ENCODE assay signal across 35 mouse cellular contexts in genomic region chr3:96769971-96770370, GRCm38 (mm10). TPM values are rescaled to one million over a fixed set of nuclear protein-coding genes. Genes with fewer than 3 reads are reported as not detected.
DNase-seq lines count a peak whose midpoint lies in the region.
"Had no signal": no experiment of that assay in that cellular context is flagged by ENCODE, and none has a peak within 500 bp of the region (broad histone marks: within the 10 kb centered on the region; RNA-seq: fewer than 3 reads in every experiment).

No protein-coding gene starts in this region.

- peak overlapping the region; percentile 13; the same call in 1 of the 2 replicates for H3K27ac ChIP-seq in macrophage
- H3K27ac ChIP-seq: heart, embryonic 10.5 days; heart, embryonic 15.5 days; hindbrain, embryonic 14.5 days; limb, embryonic 13.5 days; liver, embryonic 12.5 days; midbrain, embryonic 10.5 days; midbrain, embryonic 15.5 days had no signal

- 65% methylated on average over 4 of the region's 5 CpGs for WGBS in macrophage (ENCODE audit: missing documents)

- H3K79me2 ChIP-seq in macrophage (ENCODE audit: inconsistent target): peaks cover 94% of the 10 kb centered on the region

- H3K4me3 ChIP-seq in macrophage (ENCODE audit: inconsistent target): no peak overlapping the region
- H3K4me3 ChIP-seq: heart, embryonic 10.5 days; heart, embryonic 15.5 days; limb, embryonic 13.5 days; liver, embryonic 12.5 days; midbrain, embryonic 10.5 days; midbrain, embryonic 15.5 days had no signal

- H3K27me3 ChIP-seq in splenic B cell, adult 2 months (ENCODE audit: control insufficient read depth, insufficient read depth, low read length, poor library complexity, severe bottlenecking): no peaks in the 10 kb centered on the region
- H3K27me3 ChIP-seq: heart, embryonic 15.5 days; limb, embryonic 13.5 days; liver, embryonic 12.5 days; midbrain, embryonic 15.5 days had no signal

- DNase-seq in A20 (ENCODE audit: low read depth, low spot score) (peak; percentile 49), MEL-GATA-1-ER (ENCODE audit: extremely low read depth, low read depth) (peak; percentile 66)
- peak; percentile 15 for DNase-seq in splenic B cell, adult 2 months (ENCODE audit: low read depth, low spot score)
- DNase-seq in kidney, postnatal 25 days: no peak
- DNase-seq in gastrocnemius, postnatal 25 days: no peak
- DNase-seq in adrenal gland, postnatal 4 days (ENCODE audit: low spot score in 2 of 2): no peak
- DNase-seq: adrenal gland, postnatal 36 days; cerebellum, adult 8-10 months; cerebellum, postnatal 25 days; heart, postnatal 36 days; kidney, adult 11 months; kidney, postnatal 4 days; liver, postnatal 0 days; lung, postnatal 36 days; right cerebral cortex, postnatal 4 days; thymus, adult 2 months; thymus, postnatal 36 days had no signal

- peaks cover 6% of the 10 kb centered on the region; the same call in 1 of the 2 replicates for H3K36me3 ChIP-seq in macrophage (ENCODE audit: inconsistent target)
- peaks cover 2% of the 10 kb centered on the region; the same call in 1 of the 2 replicates for H3K36me3 ChIP-seq in splenic B cell, adult 2 months (ENCODE audit: control insufficient read depth, insufficient read depth, low read length, poor library complexity, severe bottlenecking)
- H3K36me3 ChIP-seq: midbrain, embryonic 10.5 days; midbrain, embryonic 15.5 days had no signal

RNA-seq across cellular contexts. Expression of gene Rnf115, which starts 42.5 kb away (rescaled TPM):
- 10 to 100 TPM; 20.1 to 86.9 (median 44.5) TPM for total RNA-seq in macrophage (2018; cell fraction: chromatin; rRNA removed)
- 100 to 1,000 TPM in 11 of 26 experiments, 10 to 100 TPM in 15; 73.2 to 117 (median 92.3) TPM for total RNA-seq in macrophage (2018; cell fraction: cytosol; rRNA removed)
- total RNA-seq in macrophage (2018; cell fraction: nucleus; rRNA removed): 100 to 1,000 TPM in 1 of 26 experiments, 10 to 100 TPM in 25; 41.2 to 111 (median 55.1) TPM
- polyA plus RNA-seq in macrophage (2018): 72.8 to 94.2 TPM (median 85.6 TPM) in 3 replicates
- total RNA-seq in gastrocnemius, postnatal 25 days (2021): 100 to 1,000 TPM in 1 of 2 experiments, 10 to 100 TPM in 1; 87.8 to 109 TPM
- 10 to 100 TPM; 37.0 to 39.7 TPM for total RNA-seq in adrenal gland, postnatal 4 days (2021)

RNA-seq across cellular contexts. Expression of gene Polr3c, which starts 42.5 kb away (rescaled TPM):
- 100 to 1,000 TPM in 3 of 26 experiments, 10 to 100 TPM in 23; 37.0 to 166 (median 81.2) TPM for total RNA-seq in macrophage (2018; cell fraction: chromatin; rRNA removed)
- 10 to 100 TPM; 22.4 to 52.3 (median 39.1) TPM for total RNA-seq in macrophage (2018; cell fraction: cytosol; rRNA removed)
- total RNA-seq in macrophage (2018; cell fraction: nucleus; rRNA removed): 100 to 1,000 TPM in 1 of 26 experiments, 10 to 100 TPM in 25; 34.1 to 161 (median 53.5) TPM
- polyA plus RNA-seq in macrophage (2018): 25.2 to 36.6 TPM (median 28.8 TPM) in 3 replicates
- 10 to 100 TPM; 18.0 to 20.6 TPM for total RNA-seq in gastrocnemius, postnatal 25 days (2021)
- total RNA-seq in adrenal gland, postnatal 4 days (2021): 10 to 100 TPM; 39.5 to 43.4 TPM

RNA-seq across cellular contexts. Expression of gene Pdzk1, which starts 59.1 kb away (rescaled TPM):
- total RNA-seq in macrophage (2018; cell fraction: chromatin; rRNA removed): 1 to 10 TPM in 12 of 26 experiments, under 1 TPM in 7, not detected in 7; 0.30 to 5.7 (median 1.4) TPM
- under 1 TPM in 8 of 26 experiments, not detected in 18; 0.03 to 0.50 (median 0.11) TPM for total RNA-seq in macrophage (2018; cell fraction: cytosol; rRNA removed)
- 1 to 10 TPM in 4 of 26 experiments, under 1 TPM in 11, not detected in 11; 0.24 to 6.2 (median 0.78) TPM for total RNA-seq in macrophage (2018; cell fraction: nucleus; rRNA removed)
- polyA plus RNA-seq in macrophage (2018): not detected in 3 replicates
- total RNA-seq in gastrocnemius, postnatal 25 days (2021): not detected
- 10 to 100 TPM in 1 of 2 experiments, 1 to 10 TPM in 1; 7.2 to 40.4 TPM for total RNA-seq in adrenal gland, postnatal 4 days (2021)
- total RNA-seq: adrenal gland, postnatal 36 days; heart, postnatal 36 days had no signal
- polyA plus RNA-seq: C2C12; embryonic facial prominence, embryonic 11.5 days; forebrain, embryonic 14.5 days; heart, embryonic 15.5 days; limb, embryonic 13.5 days; lung, embryonic 16.5 days; neural tube, embryonic 11.5 days had no signal

RNA-seq across cellular contexts. Expression of gene Cd160, which starts 59.2 kb away (rescaled TPM):
- not detected for total RNA-seq in macrophage (2018; cell fraction: chromatin; rRNA removed)
- total RNA-seq in macrophage (2018; cell fraction: cytosol; rRNA removed): not detected
- not detected for total RNA-seq in macrophage (2018; cell fraction: nucleus; rRNA removed)
- 0.14 TPM in 1 of 3 replicates, not detected in the others for polyA plus RNA-seq in macrophage (2018)
- total RNA-seq in gastrocnemius, postnatal 25 days (2021): not detected
- total RNA-seq in adrenal gland, postnatal 4 days (2021): under 1 TPM in 1 of 2 experiments, not detected in 1; 0.48 TPM
- total RNA-seq: gastrocnemius, adult 18-20 months; heart, postnatal 36 days; layer of hippocampus, adult 8-10 months; layer of hippocampus, postnatal 25 days; left cerebral cortex, adult 8-10 months; left cerebral cortex, postnatal 36 days had no signal
- polyA plus RNA-seq: embryonic facial prominence, embryonic 11.5 days had no signal

Comparison
In these comparisons a context has a peak if more than half of its experiments do, and no peak if none do; other contexts are left out.
1. DNase-seq: peak in A20 (single experiment), MEL-GATA-1-ER (single experiment) and splenic B cell, adult 2 months (single experiment); none in kidney, postnatal 25 days (0 of 2), gastrocnemius, postnatal 25 days (single experiment) and adrenal gland, postnatal 4 days (0 of 2).
2. RNA of gene Pdzk1, which starts 59.1 kb away (total RNA-seq): 7.2 to 40.4 TPM in adrenal gland, postnatal 4 days; not detected in gastrocnemius, postnatal 25 days; every median in the first group is over 4 times any median in the second.